Mouse (Mus musculus): ENCODE data around the gene D630039A03Rik. TPM values are rescaled to one million over a fixed set of nuclear protein-coding genes. Genes with fewer than 3 reads are reported as not detected.
"Not testable (repeated sequence)": the region's sequence is repeated elsewhere in the genome, so short reads cannot be mapped to it uniquely, and the experiment has no call there.

Gene D630039A03Rik
- polyA plus RNA-seq, 1 experiment from 2014 or later, result not detected

- Histone ChIP-seq H3K9me3 (ENCODE audit: control insufficient read depth, low read length) (no peaks in the 10 kb centered on the region), H3K4me2 (ENCODE audit: low read length) (no peak overlapping the region), H3K4me1 (replicated peaks; ENCODE audit: control insufficient read depth, insufficient read depth, low read length) (no peaks in the 10 kb centered on the region), H3K9ac (replicated peaks; ENCODE audit: low read depth, low read length) (no peak overlapping the region), H3K27me3 (replicated peaks; ENCODE audit: control insufficient read depth, insufficient read depth, low read length) (no peaks in the 10 kb centered on the region), H3K27ac (ENCODE audit: low read length) (no peak overlapping the region), H3K4me3 (replicated peaks; ENCODE audit: low read length) (no peak overlapping the region), H3K36me3 (ENCODE audit: control insufficient read depth, insufficient read depth) (no peaks in the 10 kb centered on the region)
- no peak for ATAC-seq
- WGBS, result 46% methylated on average over 3 of the region's 3 CpGs
These were observed 19.5 kb downstream of the D630039A03Rik start for GRCm38 (mm10) chr4:57896631-57897030.

- 73% methylated on average over 6 of the region's 6 CpGs for WGBS
- no peak overlapping the region for H3K4me2 ChIP-seq (ENCODE audit: low read length)
- H3K4me3 ChIP-seq (replicated peaks; ENCODE audit: low read length), result no peak overlapping the region
- no peaks in the 10 kb centered on the region for H3K27me3 ChIP-seq (replicated peaks; ENCODE audit: control insufficient read depth, insufficient read depth, low read length)
- no peak for ATAC-seq
- no peaks in the 10 kb centered on the region for H3K9me3 ChIP-seq (ENCODE audit: control insufficient read depth, low read length)
- no peaks in the 10 kb centered on the region for H3K36me3 ChIP-seq (ENCODE audit: control insufficient read depth, insufficient read depth)
- no peak overlapping the region for H3K27ac ChIP-seq (ENCODE audit: low read length)
- no peaks in the 10 kb centered on the region for H3K4me1 ChIP-seq (replicated peaks; ENCODE audit: control insufficient read depth, insufficient read depth, low read length)
- H3K9ac ChIP-seq (replicated peaks; ENCODE audit: low read depth, low read length), result no peak overlapping the region
These were observed 20.2 kb downstream of the D630039A03Rik start for GRCm38 (mm10) chr4:57895902-57896301.

- Histone ChIP-seq H3K4me1 (replicated peaks; ENCODE audit: control insufficient read depth, insufficient read depth, low read length) (no peaks in the 10 kb centered on the region), H3K9ac (replicated peaks; ENCODE audit: low read depth, low read length) (no peak overlapping the region), H3K4me3 (replicated peaks; ENCODE audit: low read length) (no peak overlapping the region), H3K9me3 (ENCODE audit: control insufficient read depth, low read length) (no peaks in the 10 kb centered on the region), H3K4me2 (ENCODE audit: low read length) (no peak overlapping the region), H3K27me3 (replicated peaks; ENCODE audit: control insufficient read depth, insufficient read depth, low read length) (no peaks in the 10 kb centered on the region), H3K27ac (ENCODE audit: low read length) (no peak overlapping the region), H3K36me3 (ENCODE audit: control insufficient read depth, insufficient read depth) (no peaks in the 10 kb centered on the region)
- 33% methylated on average over 5 of the region's 5 CpGs for WGBS
- no peak for ATAC-seq
These were observed 21.0 kb downstream of the D630039A03Rik start for GRCm38 (mm10) chr4:57895140-57895539.

GRCm38 (mm10) chr4:57892001-57892586 is 24.0 kb downstream of the D630039A03Rik start:
- no peak for ATAC-seq
- Histone ChIP-seq H3K27ac (ENCODE audit: low read length) (no peak overlapping the region), H3K4me3 (replicated peaks; ENCODE audit: low read length) (no peak overlapping the region), H3K9me3 (ENCODE audit: control insufficient read depth, low read length) (no peaks in the 10 kb centered on the region), H3K9ac (replicated peaks; ENCODE audit: low read depth, low read length) (no peak overlapping the region), H3K36me3 (ENCODE audit: control insufficient read depth, insufficient read depth) (no peaks in the 10 kb centered on the region), H3K4me1 (replicated peaks; ENCODE audit: control insufficient read depth, insufficient read depth, low read length) (no peaks in the 10 kb centered on the region), H3K27me3 (replicated peaks; ENCODE audit: control insufficient read depth, insufficient read depth, low read length) (no peaks in the 10 kb centered on the region), H3K4me2 (ENCODE audit: low read length) (no peak overlapping the region)
- WGBS, result 64% methylated on average over 10 of the region's 10 CpGs

- ATAC-seq, result no peak
- no peak overlapping the region for H3K4me3 ChIP-seq (replicated peaks; ENCODE audit: low read length)
- no peaks in the 10 kb centered on the region for H3K27me3 ChIP-seq (replicated peaks; ENCODE audit: control insufficient read depth, insufficient read depth, low read length)
- no peak overlapping the region for H3K9ac ChIP-seq (replicated peaks; ENCODE audit: low read depth, low read length)
- H3K36me3 ChIP-seq (ENCODE audit: control insufficient read depth, insufficient read depth), result no peaks in the 10 kb centered on the region
- H3K9me3 ChIP-seq (ENCODE audit: control insufficient read depth, low read length), result no peaks in the 10 kb centered on the region
- H3K27ac ChIP-seq (ENCODE audit: low read length), result no peak overlapping the region
- 77% methylated on average over 8 of the region's 8 CpGs for WGBS
- H3K4me1 ChIP-seq (replicated peaks; ENCODE audit: control insufficient read depth, insufficient read depth, low read length), result peaks cover 3% of the 10 kb centered on the region
- H3K4me2 ChIP-seq (ENCODE audit: low read length), result no peak overlapping the region
These were observed 26.3 kb downstream of the D630039A03Rik start for GRCm38 (mm10) chr4:57889773-57890172.

GRCm38 (mm10) chr4:57888978-57889377 is 27.1 kb downstream of the D630039A03Rik start:
- not testable (repeated sequence) for ATAC-seq; H3K4me2 ChIP-seq (ENCODE audit: low read length); H3K4me3 ChIP-seq (replicated peaks; ENCODE audit: low read length); H3K27ac ChIP-seq (ENCODE audit: low read length); H3K9ac ChIP-seq (replicated peaks; ENCODE audit: low read depth, low read length); H3K9me3 ChIP-seq (ENCODE audit: control insufficient read depth, low read length); H3K4me1 ChIP-seq (replicated peaks; ENCODE audit: control insufficient read depth, insufficient read depth, low read length); H3K36me3 ChIP-seq (ENCODE audit: control insufficient read depth, insufficient read depth); H3K27me3 ChIP-seq (replicated peaks; ENCODE audit: control insufficient read depth, insufficient read depth, low read length)
- WGBS, result 95% methylated on average over 1 of the region's 1 CpGs

- Histone ChIP-seq H3K4me3 (replicated peaks; ENCODE audit: low read length) (no peak overlapping the region), H3K27me3 (replicated peaks; ENCODE audit: control insufficient read depth, insufficient read depth, low read length) (no peaks in the 10 kb centered on the region), H3K4me2 (ENCODE audit: low read length) (no peak overlapping the region), H3K27ac (ENCODE audit: low read length) (no peak overlapping the region), H3K36me3 (ENCODE audit: control insufficient read depth, insufficient read depth) (no peaks in the 10 kb centered on the region), H3K9me3 (ENCODE audit: control insufficient read depth, low read length) (no peaks in the 10 kb centered on the region), H3K4me1 (replicated peaks; ENCODE audit: control insufficient read depth, insufficient read depth, low read length) (peaks cover 3% of the 10 kb centered on the region), H3K9ac (replicated peaks; ENCODE audit: low read depth, low read length) (no peak overlapping the region)
- no peak for ATAC-seq
- WGBS, result 92% methylated on average over 2 of the region's 2 CpGs
These were observed 27.9 kb downstream of the D630039A03Rik start for GRCm38 (mm10) chr4:57888246-57888645.

- Histone ChIP-seq H3K27ac (ENCODE audit: low read length) (no peak overlapping the region), H3K36me3 (ENCODE audit: control insufficient read depth, insufficient read depth) (no peaks in the 10 kb centered on the region), H3K4me1 (replicated peaks; ENCODE audit: control insufficient read depth, insufficient read depth, low read length) (peaks cover 3% of the 10 kb centered on the region), H3K4me3 (replicated peaks; ENCODE audit: low read length) (no peak overlapping the region), H3K27me3 (replicated peaks; ENCODE audit: control insufficient read depth, insufficient read depth, low read length) (no peaks in the 10 kb centered on the region), H3K9me3 (ENCODE audit: control insufficient read depth, low read length) (no peaks in the 10 kb centered on the region), H3K4me2 (ENCODE audit: low read length) (no peak overlapping the region), H3K9ac (replicated peaks; ENCODE audit: low read depth, low read length) (no peak overlapping the region)
- no peak for ATAC-seq
- WGBS, result 94% methylated on average over 3 of the region's 3 CpGs
These were observed 29.2 kb downstream of the D630039A03Rik start for GRCm38 (mm10) chr4:57886888-57887230.

- Histone ChIP-seq H3K4me2 (ENCODE audit: low read length) (no peak overlapping the region), H3K27ac (ENCODE audit: low read length) (no peak overlapping the region), H3K9me3 (ENCODE audit: control insufficient read depth, low read length) (no peaks in the 10 kb centered on the region), H3K4me3 (replicated peaks; ENCODE audit: low read length) (no peak overlapping the region), H3K27me3 (replicated peaks; ENCODE audit: control insufficient read depth, insufficient read depth, low read length) (no peaks in the 10 kb centered on the region), H3K4me1 (replicated peaks; ENCODE audit: control insufficient read depth, insufficient read depth, low read length) (peaks cover 3% of the 10 kb centered on the region), H3K36me3 (ENCODE audit: control insufficient read depth, insufficient read depth) (no peaks in the 10 kb centered on the region), H3K9ac (replicated peaks; ENCODE audit: low read depth, low read length) (no peak overlapping the region)
- WGBS, result 54% methylated on average over 11 of the region's 11 CpGs
- ATAC-seq, result peak; percentile 54
These were observed 29.8 kb downstream of the D630039A03Rik start for GRCm38 (mm10) chr4:57886066-57886887.

Measured in forebrain, embryonic 16.5 days (tissue).